Mouse (Mus musculus): ENCODE results near the gene Pde4d.

DNA sequence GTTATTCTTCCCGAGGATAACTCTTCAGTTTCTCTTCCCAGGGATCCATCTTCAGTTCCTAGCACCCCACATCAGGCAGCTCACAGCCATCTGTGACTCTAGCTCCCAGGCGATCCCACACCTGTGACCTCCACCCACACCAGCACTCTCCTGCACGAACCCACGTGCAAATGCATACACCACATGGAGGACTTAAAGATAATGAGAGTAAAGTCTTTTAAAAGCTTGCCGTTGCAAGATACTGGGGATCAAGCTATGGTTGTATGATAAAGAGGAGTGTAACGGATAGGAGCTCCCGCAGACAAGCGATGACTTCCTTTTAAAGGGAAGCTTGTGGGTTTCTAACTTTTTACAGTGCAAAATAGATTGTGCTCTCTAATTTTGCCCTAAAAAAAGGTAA lies 1230.5 kb downstream of the Pde4d start:
- peak; percentile 98 for TF ChIP-seq MYC (IDR thresholded peaks at IDR 0.05; ENCODE audit: low read depth, low read length)
- TF ChIP-seq POLR2A (IDR thresholded peaks at IDR 0.05; ENCODE audit: control insufficient read depth in 1 of 2, insufficient read depth in 1 of 2, low read depth in 1 of 2, low read length in 2 of 2, poor library complexity in 1 of 2): peak in 1 of 2 experiments; percentile 54; a peak in 2 of 4 replicates
- no peak for TF ChIP-seq E2F4 (IDR thresholded peaks at IDR 0.05; ENCODE audit: borderline replicate concordance, low read depth, low read length)
- no peak for TF ChIP-seq CTCF (IDR thresholded peaks at IDR 0.05 in 2 of 3, conservative IDR thresholded peaks at IDR 0.05 in 1 of 3; ENCODE audit: control insufficient read depth in 1 of 3, insufficient read depth in 1 of 3, low read depth in 2 of 3, low read length in 3 of 3, poor library complexity in 1 of 3, severe bottlenecking in 1 of 3)
- peak; percentile 95 to 98 for TF ChIP-seq EP300 (IDR thresholded peaks at IDR 0.05; ENCODE audit: low read depth in 1 of 2, low read length in 2 of 2)
- no peak for TF ChIP-seq SMC3 (IDR thresholded peaks at IDR 0.05; ENCODE audit: low read depth, low read length)
- no peak for TF ChIP-seq POLR2AphosphoS5 (IDR thresholded peaks at IDR 0.05; ENCODE audit: borderline replicate concordance, low read depth, low read length)

Data from MEL (cell line).